Mouse (Mus musculus) E14TG2a.4 (cell line): Measurements from ENCODE around the gene Trappc3l.

Experiments
- CTCF ChIP-seq: conservative IDR thresholded peaks from 2 replicates; pipeline ENCODE4 v1.5.1; 2014; ENCODE audit warnings: low read length
- NANOG ChIP-seq: IDR thresholded peaks from 2 replicates; pipeline ENCODE4 v1.6.1; 2014; ENCODE audit warnings: borderline replicate concordance, low read length, mixed read lengths
- POU5F1 ChIP-seq: IDR thresholded peaks from 2 replicates; pipeline ENCODE4 v1.6.1; 2014; ENCODE audit warnings: low read length, borderline replicate concordance

- TF ChIP-seq CTCF: no peak
- TF ChIP-seq NANOG: no peak
- TF ChIP-seq POU5F1: no peak
These were observed 74.8 kb downstream of the Trappc3l start for GRCm38 (mm10) chr10:34111964-34112738.
